Mouse (Mus musculus): Measurements from ENCODE around the gene Car14.
"Not testable (repeated sequence)": the region's sequence is repeated elsewhere in the genome, so short reads cannot be mapped to it uniquely, and the experiment has no call there.

The Car14 gene

DNA sequence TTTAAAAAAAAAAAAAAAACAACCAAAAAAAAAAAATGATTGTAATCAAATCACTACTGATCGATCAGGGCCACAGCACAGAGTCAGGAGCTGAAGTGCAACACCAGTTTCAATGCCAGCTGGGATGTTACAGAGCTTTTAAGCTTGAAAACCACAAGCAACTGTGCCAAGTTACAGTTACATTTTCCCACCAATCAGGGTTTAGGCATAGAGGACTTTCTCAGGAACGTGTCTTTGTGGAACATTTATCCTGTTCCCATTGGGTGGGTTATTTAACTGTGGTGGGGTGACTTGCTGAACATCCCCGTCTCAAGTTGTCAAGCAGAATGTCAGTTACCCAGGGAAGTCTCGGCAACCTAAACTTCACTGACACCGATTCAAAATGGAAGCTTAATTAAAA lies 20.6 kb upstream of the Car14 start:
- DNase-seq (ENCODE audit: low read depth): no peak

DNA sequence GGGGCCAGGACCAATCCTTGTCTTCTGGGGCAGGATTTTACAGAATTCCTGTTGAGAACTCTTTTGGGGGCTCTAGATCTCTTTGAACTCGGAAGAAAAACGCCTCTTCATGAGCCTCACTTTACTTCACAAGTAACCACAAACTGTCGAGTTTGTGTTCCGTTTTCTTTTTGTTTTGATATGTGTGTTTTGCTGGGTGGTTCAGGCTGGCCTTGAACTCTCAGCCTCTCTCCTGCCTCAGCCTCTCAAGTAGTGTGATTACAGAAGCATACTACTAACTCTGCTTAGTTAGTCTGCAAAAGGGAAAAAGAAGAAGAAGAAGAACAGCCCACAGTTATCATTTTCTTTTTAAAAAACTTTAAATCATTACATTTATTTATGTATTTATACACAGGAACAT lies 19.7 kb upstream of the Car14 start:
- DNase-seq (ENCODE audit: low read depth): no peak

DNA sequence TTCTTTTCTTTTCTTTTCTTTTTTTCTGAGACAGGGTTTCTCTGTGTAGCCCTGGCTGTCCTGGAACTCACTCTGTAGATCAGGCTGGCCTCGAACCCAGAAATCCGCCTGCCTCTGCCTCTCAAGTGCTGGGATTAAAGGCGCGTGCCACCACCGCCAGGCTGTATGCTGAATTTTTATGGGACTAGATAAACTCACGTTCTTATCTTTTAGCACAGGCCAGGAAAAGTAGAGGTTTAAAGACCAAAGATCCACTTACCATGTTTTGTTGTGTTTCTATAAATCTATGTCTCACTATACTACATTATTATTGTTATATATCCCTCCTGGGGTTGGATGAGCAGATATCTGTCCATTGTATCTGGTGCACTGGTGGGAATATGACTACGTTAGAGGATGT lies 18.9 kb upstream of the Car14 start:
- not testable (repeated sequence) for DNase-seq (ENCODE audit: low read depth)

DNA sequence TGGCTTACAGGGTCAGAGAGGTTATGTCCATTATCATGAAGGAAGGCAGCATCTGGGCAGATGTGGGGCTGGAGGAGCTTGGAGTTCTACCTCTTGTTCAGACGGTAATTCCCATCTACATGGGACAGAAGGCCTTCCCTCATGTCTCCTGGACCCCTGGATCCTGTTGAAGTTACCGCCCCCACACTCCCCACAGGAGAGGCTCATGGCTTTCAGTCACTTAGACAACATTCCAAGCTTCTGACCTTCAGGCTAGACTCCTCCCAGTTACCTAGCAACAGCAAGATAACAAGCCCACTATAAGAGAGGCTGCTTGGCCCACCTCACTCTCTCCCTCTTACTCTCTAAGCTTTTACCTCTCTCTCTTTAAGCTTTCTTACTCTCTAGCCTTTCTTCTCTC lies 16.0 kb upstream of the Car14 start:
- not testable (repeated sequence) for DNase-seq (ENCODE audit: low read depth)

DNA sequence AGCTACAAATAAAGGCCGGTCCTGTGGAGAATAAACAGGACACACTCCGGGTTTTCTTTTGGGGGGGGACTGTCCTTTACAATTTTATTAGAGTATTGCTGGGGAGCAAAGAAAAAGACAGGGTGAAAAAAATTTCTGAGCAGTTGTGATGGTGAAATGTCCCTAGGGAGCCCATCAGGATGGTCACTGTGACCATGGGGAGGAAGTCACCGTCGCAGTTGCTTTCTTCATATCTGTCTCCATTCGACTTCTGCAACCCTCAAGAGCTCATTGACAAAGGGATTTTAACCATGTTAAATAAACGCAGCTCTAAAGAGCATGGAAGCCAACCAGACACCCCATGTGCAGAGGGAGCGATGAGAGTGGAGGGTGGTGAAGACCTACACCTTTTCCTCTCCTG lies 12.3 kb upstream of the Car14 start:
- DNase-seq (ENCODE audit: low read depth): no peak

DNA sequence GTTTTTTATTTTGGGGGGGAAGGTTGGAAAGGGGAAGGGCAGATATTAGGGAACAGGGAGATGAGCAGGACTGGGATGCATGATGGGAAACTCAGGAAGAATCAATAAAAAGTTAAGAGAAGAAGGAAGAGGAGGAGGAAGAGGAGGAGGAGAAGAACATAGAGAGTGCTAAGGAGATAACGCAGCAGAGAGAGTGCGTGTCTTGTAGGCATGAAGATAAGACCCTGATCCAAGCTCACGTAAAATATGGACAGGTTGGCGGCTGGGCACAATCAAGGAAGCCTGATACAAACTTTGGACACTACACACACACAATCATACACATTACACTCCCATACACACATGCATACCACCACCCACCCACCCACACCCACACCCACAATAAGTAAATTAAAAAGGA lies 10.2 kb upstream of the Car14 start:
- no peak for DNase-seq (ENCODE audit: low read depth)

DNA sequence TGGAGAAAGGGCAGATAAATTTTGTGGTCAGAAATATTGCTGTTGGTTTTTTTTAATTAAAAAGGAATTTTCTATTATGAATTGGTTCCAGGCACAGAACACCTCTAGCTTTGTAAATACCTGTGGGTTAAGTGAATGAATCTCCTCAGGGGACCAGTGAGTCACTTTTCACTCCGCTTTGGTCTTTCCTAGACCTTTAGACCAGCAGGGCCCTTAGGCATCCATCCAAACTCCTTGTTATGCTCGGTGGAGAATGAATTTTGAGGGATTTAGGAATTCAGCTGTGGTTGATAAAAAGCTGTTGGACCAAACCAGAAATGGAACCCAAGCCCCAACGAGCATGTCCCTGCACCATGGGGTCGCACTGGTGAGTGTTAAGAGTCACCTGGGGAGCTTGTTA lies 3.1 kb upstream of the Car14 start:
- DNase-seq (ENCODE audit: low read depth): no peak

DNA sequence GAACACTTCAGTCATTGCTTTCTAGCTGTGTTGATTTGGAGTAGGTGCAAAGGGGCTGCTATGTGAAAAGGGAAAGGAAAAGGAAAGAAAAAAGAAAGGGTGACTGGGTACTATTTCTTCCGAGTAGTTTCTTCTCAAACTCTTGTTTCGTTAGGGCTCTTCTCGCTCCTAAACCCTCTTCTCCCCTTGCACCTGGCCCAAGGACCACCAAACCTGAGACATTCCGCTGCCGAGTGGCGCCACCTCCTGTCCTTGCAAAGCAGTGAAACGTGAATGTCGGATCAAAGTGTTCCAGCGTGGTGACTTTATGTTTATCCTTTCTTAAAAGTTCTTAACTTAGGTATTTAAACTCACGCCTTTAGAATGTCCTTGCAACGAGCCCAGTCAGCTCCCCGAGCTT lies 2.4 kb upstream of the Car14 start:
- DNase-seq (ENCODE audit: low read depth): peak; percentile 75

DNA sequence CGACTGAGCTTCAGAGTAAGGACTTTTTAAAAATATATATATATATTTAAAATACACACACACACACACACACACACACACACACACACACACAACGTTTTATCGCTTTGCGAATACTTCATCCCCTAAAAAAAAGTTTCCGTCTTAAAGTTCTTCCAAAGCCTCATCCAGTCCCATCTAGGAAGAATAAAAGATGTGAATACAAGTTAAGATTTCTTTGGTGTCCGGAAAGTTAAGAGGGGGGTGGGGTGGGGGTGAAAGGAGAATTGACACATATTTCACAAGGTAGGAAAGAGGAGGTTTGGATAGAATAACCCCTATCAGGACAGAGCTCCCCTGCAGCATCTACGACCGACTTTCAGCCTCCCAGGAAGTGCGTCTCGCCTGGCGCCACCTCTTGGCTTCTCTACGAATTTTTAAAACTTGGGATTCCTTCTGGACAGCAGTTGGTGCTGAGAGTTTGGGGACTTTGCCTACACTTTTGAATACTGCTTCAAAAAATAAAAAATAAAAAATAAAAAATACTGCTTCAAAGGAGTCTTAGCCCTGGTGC lies 1.5 kb upstream of the Car14 start:
- peak; percentile 68 for DNase-seq (ENCODE audit: low read depth)

DNA sequence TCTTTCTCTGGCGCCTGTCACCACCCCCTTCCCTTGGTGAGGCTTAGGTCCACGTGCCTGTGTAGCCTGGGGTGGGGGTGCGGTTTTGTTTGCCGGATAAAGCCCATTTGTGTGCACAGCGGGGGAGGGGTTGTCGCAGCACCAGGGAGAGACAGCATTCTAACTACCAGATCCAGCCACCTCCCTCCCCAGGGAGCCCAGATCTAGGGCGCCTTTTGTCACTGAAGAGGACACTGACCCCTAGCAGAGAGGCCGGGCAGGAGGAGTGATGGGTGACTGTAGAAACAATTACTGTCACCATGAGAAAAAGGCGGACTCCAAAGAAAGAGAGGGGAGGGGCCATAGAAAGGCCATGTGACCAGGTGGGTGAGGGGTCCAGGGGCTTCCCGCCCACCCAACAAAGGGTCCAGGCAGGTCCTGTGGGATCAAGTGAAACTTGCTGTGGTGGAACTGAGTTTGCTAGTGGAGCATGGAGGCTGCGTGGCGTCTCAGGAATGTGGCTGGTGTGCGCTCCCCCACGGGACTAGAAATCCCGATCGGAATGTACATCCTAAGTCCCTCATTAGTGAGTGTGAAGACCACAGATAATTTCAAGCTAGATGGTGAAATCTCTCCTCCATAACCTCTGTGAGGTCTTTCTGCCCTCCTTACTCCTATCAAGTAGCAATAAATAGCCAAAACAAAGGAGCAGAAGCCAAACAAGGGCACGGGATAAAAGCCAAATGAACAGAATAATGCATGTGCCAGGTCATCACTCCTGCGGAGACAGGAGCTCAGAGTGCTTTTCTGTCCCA lies 852 bp upstream of the Car14 start:
- DNase-seq (ENCODE audit: low read depth): peak; percentile 60

DNA sequence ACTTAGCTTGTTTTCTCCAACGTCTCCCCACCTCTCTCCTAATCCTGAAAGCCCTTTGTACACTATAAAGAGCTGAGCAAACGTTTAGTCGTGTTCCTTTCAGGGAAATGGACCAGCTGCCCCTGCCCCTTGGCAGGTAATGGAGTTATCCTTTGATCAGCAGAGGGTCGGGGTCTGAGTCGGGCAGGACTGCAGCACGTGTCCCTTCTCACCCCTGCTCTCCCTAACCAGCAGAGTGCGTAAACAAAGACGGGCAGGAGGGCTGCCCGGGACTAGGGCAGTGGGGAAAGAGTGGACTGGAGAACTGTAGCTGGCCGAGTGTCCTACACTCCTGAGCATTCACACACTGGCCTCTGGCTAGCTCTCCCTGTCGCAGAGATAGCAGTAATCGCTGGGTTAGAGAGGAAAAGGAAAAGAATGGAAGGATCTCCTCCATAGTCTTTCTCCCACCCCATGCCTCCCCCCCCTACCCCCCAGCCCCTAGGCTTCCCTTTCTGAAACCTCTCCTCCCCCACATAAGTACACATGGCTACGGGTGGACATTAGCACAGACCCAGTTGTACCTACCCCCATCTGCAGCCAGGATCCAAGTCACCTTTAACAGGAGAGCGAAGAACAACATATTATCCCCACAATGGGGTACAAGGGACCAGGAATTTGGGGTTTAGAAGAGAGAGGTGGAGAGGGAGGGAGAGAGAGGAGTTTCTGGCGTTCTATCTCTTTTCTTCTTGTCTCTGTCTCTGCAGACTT lies 563 bp downstream of the Car14 start:
- DNase-seq (ENCODE audit: low read depth): no peak

DNA sequence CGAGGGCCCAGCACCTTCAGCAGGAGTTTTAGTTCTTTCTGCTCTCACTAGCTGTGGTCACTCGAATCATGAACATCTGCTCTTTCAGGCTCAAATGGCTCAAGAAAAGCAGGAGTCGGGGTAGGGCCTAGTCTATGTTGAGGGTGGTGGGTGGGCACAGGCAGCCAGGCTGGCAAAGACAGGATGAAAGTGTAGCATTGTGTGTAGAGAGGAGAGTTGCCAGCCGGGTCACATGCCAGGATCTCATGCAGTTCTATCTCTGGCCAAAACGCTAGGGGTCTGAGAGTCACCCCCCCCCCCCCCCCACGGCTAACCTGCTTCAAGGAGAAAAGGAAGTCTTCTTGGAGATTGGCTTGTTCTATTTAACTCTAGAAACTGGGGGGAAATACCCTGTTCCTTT lies 1.8 kb downstream of the Car14 start:
- no peak for DNase-seq (ENCODE audit: low read depth)

DNA sequence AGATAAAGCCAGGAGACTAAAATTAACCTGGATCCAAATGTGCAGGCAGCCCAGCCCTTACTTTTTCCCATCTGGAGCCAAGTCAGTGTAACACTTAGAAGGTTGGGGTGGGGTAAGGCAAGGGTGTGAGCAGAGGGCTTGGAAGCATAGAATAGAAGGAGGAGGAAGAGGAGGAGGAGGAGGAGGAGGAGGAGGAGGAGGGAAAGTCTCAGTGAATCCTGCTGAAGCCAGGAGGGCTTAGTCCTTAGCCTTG lies 2.2 kb downstream of the Car14 start:
- no peak for DNase-seq (ENCODE audit: low read depth)

DNA sequence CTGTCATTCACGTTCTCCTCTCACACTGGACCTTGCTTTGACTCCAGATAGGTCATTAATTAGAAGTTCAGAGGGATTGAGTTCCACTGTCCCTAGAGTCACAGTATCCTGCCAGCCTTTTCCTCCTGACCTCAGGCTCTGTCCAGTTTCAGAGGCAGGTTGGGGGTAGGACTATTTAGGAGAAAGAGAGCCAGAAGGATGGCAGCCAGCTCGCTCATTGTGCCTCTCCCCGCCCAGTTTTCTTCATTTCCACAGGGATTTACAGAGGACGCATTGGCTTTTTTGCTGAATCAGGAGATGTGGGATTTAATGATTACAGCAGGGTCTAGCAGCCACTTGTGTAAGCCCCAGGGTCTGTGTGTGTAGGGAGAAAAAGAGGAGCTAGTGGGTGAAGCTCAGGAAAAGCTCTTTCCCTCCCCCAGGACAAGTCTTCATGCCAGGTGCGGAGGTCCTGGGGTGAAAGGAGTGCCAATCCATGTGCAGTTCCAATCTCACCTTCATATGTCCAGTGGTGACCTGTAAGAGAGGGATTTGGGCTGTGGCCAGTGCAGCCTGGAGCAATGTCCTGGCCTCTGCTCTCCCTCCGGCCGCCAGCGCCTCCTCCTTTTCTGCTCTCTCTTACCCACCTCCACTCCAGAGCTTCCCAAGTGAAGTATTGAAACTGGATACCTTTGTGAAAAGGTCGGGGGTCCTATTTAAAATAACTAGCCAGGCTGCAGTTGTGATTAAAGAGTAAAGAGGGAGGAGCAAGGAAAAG lies 2.7 kb downstream of the Car14 start:
- no peak for DNase-seq (ENCODE audit: low read depth)

DNA sequence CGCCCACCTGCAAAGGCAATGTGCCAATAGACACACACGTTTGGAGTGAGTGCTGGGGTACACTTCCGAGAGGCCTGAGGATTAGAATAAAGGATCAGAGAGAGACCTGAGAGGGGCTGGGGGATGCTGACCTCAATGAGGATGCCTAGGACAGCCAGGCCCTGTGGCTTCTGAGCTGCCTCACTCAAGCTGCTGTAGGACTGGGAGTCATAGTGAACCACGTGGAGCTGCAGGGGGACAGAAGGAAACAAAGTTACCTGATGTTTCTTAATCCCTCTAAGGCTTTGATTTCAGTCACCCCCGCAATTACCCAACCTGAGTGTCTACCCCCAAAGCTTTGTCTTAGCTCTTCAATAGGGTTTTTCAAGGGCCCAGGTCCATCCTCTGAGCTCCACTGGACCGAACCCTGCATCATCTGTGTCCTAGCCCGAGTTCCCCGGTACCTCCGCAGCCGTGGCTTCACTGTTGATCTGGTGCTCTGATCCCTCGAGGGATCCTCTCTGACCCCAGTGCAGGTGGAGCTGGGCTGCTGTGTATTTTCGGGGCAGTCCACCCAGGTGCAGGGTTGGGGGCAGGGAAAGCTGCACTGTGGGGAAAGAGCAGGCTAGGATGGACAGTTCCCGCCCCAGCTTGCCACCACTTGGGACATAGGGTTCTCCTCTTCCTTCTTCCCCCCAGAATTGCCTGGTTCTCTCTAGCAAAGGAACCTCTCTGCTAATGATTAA lies 4.5 kb downstream of the Car14 start:
- DNase-seq (ENCODE audit: low read depth): no peak

DNA sequence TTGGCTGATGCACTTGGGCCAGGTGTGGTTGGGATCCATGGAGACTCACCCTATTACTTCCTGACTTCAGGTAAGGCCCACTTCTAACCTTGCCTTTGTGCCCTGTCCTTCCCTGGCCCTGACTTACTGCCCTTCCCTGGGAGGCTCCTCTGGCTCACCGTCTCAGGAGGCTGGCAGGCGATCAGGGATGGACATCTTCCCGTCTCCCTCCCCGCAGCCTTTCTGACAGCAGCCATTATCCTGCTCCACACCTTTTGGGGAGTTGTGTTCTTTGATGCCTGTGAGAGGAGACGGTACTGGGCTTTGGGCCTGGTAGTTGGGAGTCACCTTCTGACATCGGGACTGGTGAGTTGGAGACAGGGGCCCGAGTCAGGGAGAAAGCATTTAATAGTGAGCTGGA lies 9.0 kb downstream of the Car14 start:
- not testable (repeated sequence) for DNase-seq (ENCODE audit: low read depth)

DNA sequence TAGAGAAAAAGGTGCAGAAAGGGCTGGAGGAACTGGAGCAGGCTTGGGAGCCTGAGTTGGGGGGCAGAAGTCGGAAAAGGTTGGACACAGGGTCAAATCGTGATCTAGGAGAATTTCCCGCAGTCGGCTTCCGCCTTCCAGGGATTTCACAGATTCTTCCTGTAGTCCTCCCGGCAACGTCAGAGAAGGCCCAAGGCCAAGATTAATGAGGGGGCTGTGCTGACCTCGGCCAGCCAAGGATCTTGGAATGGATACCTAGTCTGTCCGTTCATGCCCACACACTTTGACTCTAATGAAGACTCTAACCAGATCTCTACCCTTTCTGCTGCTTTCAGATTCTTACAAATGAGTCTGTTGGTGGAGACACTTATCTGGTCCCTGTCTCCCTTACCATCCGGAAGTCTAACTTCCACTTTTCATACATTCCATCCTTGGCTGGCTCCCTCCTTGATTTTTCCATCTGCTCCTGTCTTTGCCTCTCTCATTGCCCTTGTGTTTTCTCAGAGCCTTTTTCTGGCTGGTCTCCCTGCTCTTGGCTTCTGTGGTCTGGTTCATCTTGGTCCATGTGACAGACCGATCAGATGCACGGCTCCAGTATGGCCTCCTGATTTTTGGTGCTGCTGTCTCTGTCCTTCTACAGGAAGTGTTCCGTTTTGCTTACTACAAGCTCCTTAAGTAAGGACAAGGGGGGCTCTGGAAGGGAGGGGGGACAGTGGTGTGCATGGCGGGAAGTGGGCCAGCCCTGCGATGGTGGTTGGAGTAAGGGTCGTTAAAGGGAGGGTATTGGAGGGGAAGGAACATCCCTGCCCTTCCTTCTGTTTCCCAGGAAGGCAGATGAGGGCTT lies 10.0 kb downstream of the Car14 start:
- peak; percentile 57 for DNase-seq (ENCODE audit: low read depth)

DNA sequence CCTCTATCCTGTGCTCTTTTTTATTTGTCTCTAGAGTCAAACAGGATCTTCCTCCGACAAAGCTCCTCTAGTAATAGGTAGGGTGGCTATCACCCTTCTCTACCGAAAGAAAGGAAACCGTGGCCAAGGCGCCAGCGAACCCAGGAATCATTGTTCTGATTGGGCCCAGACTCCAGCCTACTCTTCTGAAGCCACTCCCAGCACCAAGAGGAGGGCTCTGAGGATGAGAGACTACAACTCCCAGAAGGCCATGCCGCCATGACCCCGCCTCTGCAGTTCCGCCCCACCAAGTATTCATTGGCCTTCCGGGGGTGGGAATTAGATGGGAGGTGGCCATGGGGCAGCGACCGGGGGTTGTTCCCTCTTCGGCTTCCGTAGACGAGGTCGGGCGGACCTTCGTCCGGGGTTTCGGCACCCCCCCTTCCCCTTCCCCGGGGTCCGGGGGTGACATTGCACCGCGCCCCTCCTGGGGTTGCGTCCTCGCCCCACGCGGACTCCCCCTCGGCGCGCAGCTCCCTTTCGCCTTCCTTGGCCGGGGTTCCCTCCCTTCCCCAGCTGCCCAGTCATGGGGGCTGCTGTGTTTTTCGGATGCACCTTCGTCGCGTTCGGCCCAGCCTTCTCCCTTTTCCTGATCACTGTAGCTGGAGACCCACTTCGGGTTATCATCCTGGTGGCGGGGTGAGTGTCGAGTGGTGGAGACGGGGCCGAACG lies 10.7 kb downstream of the Car14 start, which contains the start of gene Aph1a:
Gene Aph1a, plus strand, starts transcription at position 364 of the 711 bp plus-strand sequence.
- peak; percentile 98 for DNase-seq (ENCODE audit: low read depth)

DNA sequence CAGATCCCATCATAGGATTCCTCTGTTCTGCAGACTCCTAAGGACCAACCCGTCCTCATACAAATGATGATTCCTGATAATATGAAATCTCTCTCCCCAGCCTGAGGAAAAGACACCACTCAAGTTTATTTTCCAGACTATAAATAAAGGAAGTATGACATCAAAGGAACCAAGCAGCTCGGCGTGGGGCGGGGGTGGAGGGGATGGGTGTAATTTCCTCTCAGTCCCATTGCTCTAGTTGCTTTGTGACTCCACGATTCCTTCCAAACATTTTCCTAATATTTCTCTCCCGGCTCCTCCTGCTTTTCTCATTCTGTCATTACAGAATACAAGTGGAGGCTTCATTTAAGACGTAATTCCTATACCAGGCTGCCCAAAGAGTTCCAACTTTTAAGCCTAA lies 11.4 kb downstream of the Car14 start:
- DNase-seq (ENCODE audit: low read depth): no peak

All from induced T-regulatory cell, adult 2 months (primary cell).